Mouse (Mus musculus) WW6 (cell line): ENCODE measurements around the gene Gm15114.
"Not testable (repeated sequence)": the region's sequence is repeated elsewhere in the genome, so short reads cannot be mapped to it uniquely, and the experiment has no call there.

Experiments used
- DNase-seq: peaks from one replicate; pipeline ENCODE4 v3.0.0-alpha.2; 2013; ENCODE audit warnings: low read depth, low spot score

Gene Gm15114

GRCm38 (mm10) chrX:148488649-148489048, at the start of gene Gm15114:
Gene Gm15114 (plus strand): TSS chrX:148488949.
- DNase-seq = not testable (repeated sequence)
